8 mouse cellular contexts compared by ENCODE assay signal in the genomic region with DNA sequence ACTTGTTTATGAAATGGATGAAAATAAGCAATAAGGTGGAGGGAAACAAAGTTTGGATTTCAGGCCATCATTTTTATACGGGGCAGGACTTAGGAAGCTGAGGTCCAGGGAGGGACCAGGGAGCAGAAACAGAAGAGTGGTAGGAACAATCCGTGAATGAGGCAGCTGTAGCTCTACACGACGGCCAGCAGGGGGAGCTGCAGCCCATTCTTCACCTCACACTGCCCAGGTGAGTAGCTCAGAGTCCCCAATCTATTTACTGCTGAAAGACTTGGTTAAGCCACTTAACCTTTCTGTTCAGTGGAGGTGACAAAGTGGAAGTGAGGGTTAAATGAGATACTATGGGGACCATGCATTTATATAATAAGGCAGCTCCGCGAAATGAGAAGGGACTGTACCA.
DNase-seq lines count a peak whose midpoint lies in the region; ATAC-seq and TF ChIP-seq lines count a peak whose summit lies in the region.
"Had no signal": no experiment of that assay in that cellular context is flagged by ENCODE, and none has a peak within 500 bp of the region (broad histone marks: within the 10 kb centered on the region; RNA-seq: fewer than 3 reads in every experiment).

No protein-coding gene starts in this region.

- no peak overlapping the region for H3K27ac ChIP-seq in forebrain, embryonic 10.5 days
- no peak overlapping the region for H3K27ac ChIP-seq in hindbrain, embryonic 10.5 days
- no peak overlapping the region for H3K27ac ChIP-seq in small intestine, adult 2 months (ENCODE audit: insufficient read depth, low read depth, low read length)
- H3K27ac ChIP-seq: liver, embryonic 15.5 days had no signal

- no peaks in the 10 kb centered on the region for H3K27me3 ChIP-seq in forebrain, embryonic 10.5 days (ENCODE audit: poor library complexity, severe bottlenecking)
- H3K27me3 ChIP-seq in hindbrain, embryonic 10.5 days (ENCODE audit: insufficient read depth, poor library complexity, severe bottlenecking) = peaks cover 3% of the 10 kb centered on the region; the same call in 1 of the 2 replicates
- H3K27me3 ChIP-seq in small intestine, adult 2 months (ENCODE audit: control insufficient read depth, insufficient read depth, low read length) = no peaks in the 10 kb centered on the region
- H3K27me3 ChIP-seq: liver, embryonic 15.5 days had no signal

- peak; percentile 84 for ATAC-seq in megakaryocyte, adult 5-6 weeks (ENCODE audit: poor library complexity, severe bottlenecking)

- H3K4me3 ChIP-seq in forebrain, embryonic 10.5 days = no peak overlapping the region
- no peak overlapping the region for H3K4me3 ChIP-seq in hindbrain, embryonic 10.5 days
- H3K4me3 ChIP-seq in small intestine, adult 2 months (ENCODE audit: low read depth, low read length) = no peak overlapping the region
- H3K4me3 ChIP-seq: liver, embryonic 15.5 days had no signal

- peak; percentile 98 for TF ChIP-seq CTCF in brain, embryonic 14.5 days (IDR thresholded peaks at IDR 0.05; ENCODE audit: borderline replicate concordance, extremely low read depth, insufficient read depth, insufficient read length)
- TF ChIP-seq CTCF in small intestine, adult 2 months (IDR thresholded peaks at IDR 0.05; ENCODE audit: extremely low read depth, insufficient read length, insufficient replicate concordance, low read depth, low read length) = peak; percentile 95

- 29% methylated on average over 6 of the region's 6 CpGs for WGBS in forebrain, embryonic 10.5 days
- 32% methylated on average over 6 of the region's 6 CpGs for WGBS in hindbrain, embryonic 10.5 days
- 29% methylated on average over 6 of the region's 6 CpGs for WGBS in small intestine, adult 2 months

- H3K9me3 ChIP-seq in forebrain, embryonic 10.5 days = no peaks in the 10 kb centered on the region
- no peaks in the 10 kb centered on the region for H3K9me3 ChIP-seq in hindbrain, embryonic 10.5 days
- H3K9me3 ChIP-seq: liver, embryonic 15.5 days had no signal

- no peaks in the 10 kb centered on the region for H3K4me1 ChIP-seq in forebrain, embryonic 10.5 days
- H3K4me1 ChIP-seq in hindbrain, embryonic 10.5 days (replicated peaks) = no peaks in the 10 kb centered on the region
- H3K4me1 ChIP-seq in small intestine, adult 2 months (ENCODE audit: control insufficient read depth, insufficient read depth, insufficient read length, low read length) = no peaks in the 10 kb centered on the region
- H3K4me1 ChIP-seq: liver, embryonic 15.5 days had no signal

- peak; percentile 66 for DNase-seq in NIH3T3 (ENCODE audit: low read depth)
- peak; percentile 76 for DNase-seq in brain, embryonic 14.5 days (ENCODE audit: low read depth)
- DNase-seq in forebrain, embryonic 10.5 days (ENCODE audit: extremely low spot score, low spot score) = peak; percentile 64
- DNase-seq in hindbrain, embryonic 10.5 days (ENCODE audit: low spot score) = peak; percentile 63
- DNase-seq in layer of hippocampus, postnatal 10 days (ENCODE audit: low spot score in 2 of 2) = peak; percentile 74 to 80

- no peaks in the 10 kb centered on the region for H3K36me3 ChIP-seq in forebrain, embryonic 10.5 days (replicated peaks)
- no peaks in the 10 kb centered on the region for H3K36me3 ChIP-seq in hindbrain, embryonic 10.5 days
- H3K36me3 ChIP-seq in small intestine, adult 2 months (ENCODE audit: control insufficient read depth, insufficient read depth, low read length) = no peaks in the 10 kb centered on the region
- H3K36me3 ChIP-seq: liver, embryonic 15.5 days had no signal

- TF ChIP-seq POLR2A in brain, embryonic 14.5 days (IDR thresholded peaks at IDR 0.05; ENCODE audit: borderline replicate concordance, extremely low read depth, insufficient read depth, insufficient read length, poor library complexity, severe bottlenecking) = no peak
- TF ChIP-seq POLR2A in small intestine, adult 2 months (IDR thresholded peaks at IDR 0.05; ENCODE audit: low read depth, low read length) = no peak
